Mouse (Mus musculus) 3T3-L1 (cell line): ENCODE measurements at regions not wholly inside any gene's neighbourhood (a gene's known extent, or its start where the extent isn't known, plus 50 kb on each side); places are given as distances from the start of the nearest gene placed in this dataset.

Experiments
- DNase-seq: peaks from one replicate; pipeline ENCODE4 v3.0.0-alpha.2; 2015; ENCODE audit warnings: low read depth, low spot score

DNA sequence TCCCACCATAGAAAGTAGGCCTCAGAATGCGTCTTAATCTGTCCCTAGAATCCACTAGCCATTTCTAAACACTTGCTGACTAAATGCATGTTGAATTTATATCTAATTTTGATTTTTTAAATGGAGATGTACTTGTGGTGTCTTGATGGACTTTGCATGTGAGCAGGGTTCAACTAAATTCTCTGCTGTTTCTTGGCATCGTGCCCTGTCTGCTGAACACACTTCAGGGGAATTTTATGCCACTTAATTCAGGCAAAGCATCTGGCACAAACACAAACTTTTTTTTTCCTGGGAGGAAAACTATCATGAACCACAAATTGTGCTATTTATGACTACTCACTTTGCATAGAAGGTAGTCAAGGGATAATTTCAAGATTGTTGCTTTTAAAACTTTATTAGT lies 87.7 kb downstream of the Stc2 start:
- peak; percentile 5 for DNase-seq

DNA sequence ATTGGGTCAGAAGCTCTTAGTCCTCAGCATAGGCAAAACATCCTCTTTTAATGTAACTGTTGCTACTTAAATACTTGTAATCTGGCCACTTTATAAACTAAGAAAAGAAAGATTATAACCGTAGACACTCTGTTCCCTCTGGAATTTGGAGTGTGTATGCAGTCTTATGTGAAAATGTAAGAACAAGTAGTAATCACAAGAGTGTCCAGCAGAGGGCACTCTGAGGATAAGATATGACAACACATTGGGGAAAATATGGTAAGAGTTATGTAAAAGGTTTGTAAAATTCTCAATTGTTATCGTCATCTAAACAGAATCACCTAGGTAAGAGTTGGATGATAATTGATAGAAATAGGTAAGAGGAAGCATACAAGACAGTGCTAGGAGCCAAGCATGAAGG lies 66.2 kb upstream of the Gm17332 start:
- peak; percentile 92 for DNase-seq
